Mouse (Mus musculus) urinary bladder, postnatal 0 days (tissue): ENCODE measurements around the gene Gm10053. TPM values are rescaled to one million over a fixed set of nuclear protein-coding genes. Genes with fewer than 3 reads are reported as not detected.

Experiments
- polyA plus RNA-seq: library from polyadenylated mRNA; unstranded; fragments of >200 nt; fragmentation: Nextera tagmentation; extraction: Ambion mirVana; gene quantifications from 2 replicates; pipeline ENCODE4 v1.2.1, GENCODE M21; 2015

The Gm10053 gene
- polyA plus RNA-seq, result 237 and 260 TPM in 2 replicates

GRCm38 (mm10) chr19:24875129-24875870, at the start of gene Gm10053:
Gm10053 (plus strand) TSS chr19:24875686.

GRCm38 (mm10) chr19:24861612-24862451, 13.7 kb upstream of the Gm10053 start, which contains the start of gene Pgm5:
Pgm5 (minus strand) TSS chr19:24861855.

GRCm38 (mm10) chr19:24900581-24901220, 25.2 kb downstream of the Gm10053 start, which contains the start of gene Foxd4:
Foxd4 (minus strand) TSS chr19:24901197.

Other genes starting within 250 kb of the Gm10053 start
- gene Tmem252, start 201.7 kb upstream of the Gm10053 start, polyA plus RNA-seq, result 31.6 and 40.1 TPM in 2 replicates
- 31.1 and 33.8 TPM in 2 replicates for gene Pgm5, start 13.8 kb upstream of the Gm10053 start, polyA plus RNA-seq
- gene Foxd4, start 25.5 kb downstream of the Gm10053 start, polyA plus RNA-seq, result not detected in 2 replicates
- 12.2 and 14.1 TPM in 2 replicates for gene Cbwd1, start 85.9 kb downstream of the Gm10053 start, polyA plus RNA-seq
- 19.1 and 19.8 TPM in 2 replicates for gene Dock8, start 123.8 kb downstream of the Gm10053 start, polyA plus RNA-seq